Mouse (Mus musculus) activated CD4-positive, CD25-positive, alpha-beta regulatory T cell, adult 4 months (primary cell): Measurements from ENCODE around the gene Sec16a. TPM values are rescaled to one million over a fixed set of nuclear protein-coding genes. Genes with fewer than 3 reads are reported as not detected.

Experiments used
- ATAC-seq: one replicate; pipeline ENCODE4 v1.8.0; 2017
- polyA plus RNA-seq, 2 experiments: library from polyadenylated mRNA; unstranded; fragments of 100-300 nt; shearing (Covaris generic); gene quantifications; one replicate each; pipeline ENCODE4 v1.2.1; 2017

Gene Sec16a
- polyA plus RNA-seq, 2 experiments from 2014 or later, result 22.4 to 23.9 TPM

DNA sequence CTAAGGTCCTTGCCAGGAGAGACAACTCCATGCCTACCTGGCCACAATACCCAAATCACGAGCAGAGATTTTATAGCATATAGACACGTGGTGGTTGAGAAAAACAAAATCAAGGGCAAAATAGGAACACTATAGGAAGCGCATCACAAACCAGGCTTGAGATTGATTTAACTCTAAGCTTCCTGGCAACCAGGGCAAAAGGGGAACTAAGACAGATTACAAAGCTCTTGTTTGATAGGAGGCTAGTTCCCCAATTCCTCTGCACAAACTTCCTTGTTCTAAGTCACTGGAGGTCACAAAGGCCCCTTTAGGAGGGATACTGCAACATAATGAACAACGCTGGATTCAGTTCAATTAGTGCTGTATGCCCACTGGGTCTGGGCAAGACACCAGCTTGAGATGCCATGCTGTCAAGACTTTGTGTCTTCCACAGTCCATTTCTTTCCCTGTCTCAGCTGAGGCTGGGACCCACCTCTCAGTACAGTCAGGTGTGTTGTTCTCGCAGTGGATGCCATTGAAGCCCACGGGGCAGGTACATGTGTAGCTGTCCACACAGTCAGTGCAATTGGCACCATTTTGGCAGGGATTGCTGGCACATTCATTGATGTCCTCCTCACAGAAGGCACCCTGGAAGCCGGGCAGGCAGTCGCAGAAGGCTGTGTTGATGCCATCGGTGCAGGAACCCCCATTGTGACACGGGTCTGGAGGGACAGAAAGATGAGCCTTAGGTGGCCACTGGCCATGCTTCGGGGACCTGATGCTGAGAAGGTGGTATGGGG lies 27.5 kb upstream of the Sec16a start:
- no peak for ATAC-seq

- no peak for ATAC-seq
Observed at GRCm38 (mm10) chr2:26471652-26472285, 26.8 kb upstream of the Sec16a start.

DNA sequence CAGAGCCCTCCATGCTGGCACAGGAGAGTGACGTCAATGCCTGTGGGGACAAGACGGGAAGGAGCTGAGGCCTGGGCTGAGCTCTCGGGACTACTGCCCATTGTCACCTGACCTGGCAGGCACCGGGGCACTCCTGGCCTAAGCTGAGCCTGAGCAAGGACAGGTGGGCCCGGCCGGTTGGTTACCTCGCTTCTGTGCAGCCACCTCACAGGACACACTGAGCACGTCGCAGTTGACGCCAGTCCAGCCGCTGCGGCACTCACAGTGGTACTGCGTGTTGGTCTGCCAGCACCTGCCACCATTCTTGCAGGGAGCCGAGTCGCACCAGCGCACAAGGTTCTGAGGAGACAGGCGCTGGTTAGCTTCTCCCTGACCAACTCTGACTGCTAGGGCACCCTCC lies 26.0 kb upstream of the Sec16a start:
- no peak for ATAC-seq

DNA sequence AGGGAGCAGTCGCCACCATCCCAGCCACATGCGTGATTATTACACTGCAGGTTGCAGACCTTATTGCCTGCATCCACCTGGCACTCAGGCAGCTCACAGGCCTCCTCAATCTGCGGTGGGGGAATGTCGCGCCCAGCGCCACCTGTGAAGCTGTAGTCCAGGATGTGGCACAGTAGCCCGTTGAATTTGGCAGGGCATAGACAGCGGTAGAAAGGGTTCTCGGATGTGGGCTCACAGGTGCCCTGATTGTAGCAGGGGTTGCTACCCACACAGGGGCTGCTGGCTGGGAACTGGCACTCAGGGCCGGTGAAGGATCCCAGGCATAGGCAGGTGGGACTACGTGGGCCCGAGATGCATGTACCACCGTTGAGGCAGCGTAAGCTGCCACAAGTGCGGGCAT lies 23.4 kb upstream of the Sec16a start:
- ATAC-seq, result no peak

GRCm38 (mm10) chr2:26463412-26463811 lies 18.4 kb upstream of the Sec16a start:
- ATAC-seq, result no peak

GRCm38 (mm10) chr2:26462980-26463379 lies 18.0 kb upstream of the Sec16a start:
- no peak for ATAC-seq

DNA sequence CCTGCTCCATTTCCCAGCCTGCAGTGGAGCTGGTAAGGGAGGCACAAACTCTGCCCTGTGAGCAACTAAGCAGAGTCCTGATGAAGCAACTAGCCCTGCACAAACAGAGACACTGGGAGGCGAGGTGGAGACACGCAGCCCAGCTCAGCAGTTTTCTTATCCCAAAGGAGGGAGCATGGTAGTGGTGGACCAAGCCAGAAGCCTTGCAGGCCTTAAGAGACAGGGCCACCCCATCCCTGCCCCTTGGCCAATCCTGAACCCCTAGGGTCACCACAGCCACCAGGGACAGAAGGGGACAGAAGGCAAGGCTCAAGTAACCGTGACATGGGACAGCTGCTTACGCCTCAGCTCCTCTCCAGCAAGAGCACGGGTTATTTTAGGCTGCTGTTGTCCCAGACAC lies 16.7 kb upstream of the Sec16a start:
- no peak for ATAC-seq

DNA sequence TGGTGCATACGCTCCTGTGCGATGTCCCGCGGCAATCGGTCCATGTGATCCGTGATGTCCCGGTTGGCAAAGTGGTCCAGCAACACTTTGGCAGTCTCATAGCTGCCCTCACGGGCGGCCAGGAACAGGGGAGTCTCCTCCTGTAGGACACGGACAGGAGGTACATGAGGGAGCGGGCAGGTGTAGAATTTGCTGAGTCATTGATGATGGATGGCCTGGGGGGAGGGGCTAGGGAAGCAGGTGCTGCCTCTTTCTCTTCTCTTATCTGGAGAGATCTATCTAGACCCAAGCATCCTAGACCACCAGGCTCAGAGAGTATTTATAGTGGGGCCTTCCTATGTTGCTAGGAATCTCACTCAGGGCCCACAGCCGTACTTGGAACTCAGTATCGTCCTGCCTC lies 15.8 kb upstream of the Sec16a start:
- ATAC-seq, result peak; percentile 10

- ATAC-seq, result no peak
Observed at GRCm38 (mm10) chr2:26460097-26460646, 15.2 kb upstream of the Sec16a start.

DNA sequence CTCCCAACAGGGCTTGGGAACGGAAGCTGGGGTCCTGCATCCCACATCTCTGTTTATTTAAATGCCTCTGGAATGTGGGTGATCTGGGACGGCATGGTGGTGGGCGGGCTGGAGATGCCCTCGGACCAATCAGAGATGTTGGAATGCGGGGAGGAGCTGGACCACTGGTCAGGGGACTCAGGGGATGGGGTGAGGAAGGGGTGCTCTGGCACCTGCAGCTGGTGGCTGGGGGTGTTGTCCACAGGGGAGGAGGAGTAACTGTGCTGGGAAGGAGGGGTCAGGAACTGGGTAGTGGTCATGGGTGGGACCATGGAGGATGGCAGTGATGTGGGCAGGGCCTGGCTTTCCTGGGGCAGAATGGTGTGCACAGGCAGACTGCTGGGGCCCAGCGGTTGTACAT lies 14.5 kb upstream of the Sec16a start:
- no peak for ATAC-seq

DNA sequence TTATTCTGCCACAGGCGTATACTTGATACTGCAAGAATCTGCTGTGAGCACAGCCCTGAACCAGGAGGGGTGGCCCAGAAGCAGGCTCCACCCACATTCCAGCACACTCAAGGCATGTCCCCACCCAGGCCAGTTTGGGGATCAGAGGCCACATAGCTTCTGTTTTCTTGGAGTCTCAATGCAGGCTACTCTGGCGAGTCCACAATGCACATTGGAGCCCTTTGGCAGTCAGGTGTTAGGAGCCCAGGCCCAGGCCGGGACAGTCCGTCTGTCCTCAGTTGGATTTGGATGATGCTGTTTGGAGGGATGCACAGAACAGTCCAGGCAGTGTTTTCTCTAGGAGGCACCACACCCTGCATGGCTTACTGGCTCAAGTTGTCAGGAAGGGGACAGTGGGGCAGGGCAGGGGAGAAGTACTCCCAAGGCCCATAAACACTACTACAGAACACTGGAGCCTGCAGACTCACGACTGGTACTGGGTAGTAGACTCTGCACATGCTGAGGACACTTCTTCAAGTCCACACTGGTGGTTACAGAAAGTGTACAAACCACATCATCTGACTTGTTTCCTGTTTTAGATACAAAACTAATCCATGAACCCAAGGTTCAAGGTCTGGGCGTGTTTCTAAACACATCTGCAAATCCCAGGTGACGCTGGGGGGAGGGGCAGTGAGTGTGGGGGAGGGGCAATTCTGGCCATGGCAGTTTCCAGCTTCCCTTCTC lies 13.5 kb upstream of the Sec16a start:
- no peak for ATAC-seq

DNA sequence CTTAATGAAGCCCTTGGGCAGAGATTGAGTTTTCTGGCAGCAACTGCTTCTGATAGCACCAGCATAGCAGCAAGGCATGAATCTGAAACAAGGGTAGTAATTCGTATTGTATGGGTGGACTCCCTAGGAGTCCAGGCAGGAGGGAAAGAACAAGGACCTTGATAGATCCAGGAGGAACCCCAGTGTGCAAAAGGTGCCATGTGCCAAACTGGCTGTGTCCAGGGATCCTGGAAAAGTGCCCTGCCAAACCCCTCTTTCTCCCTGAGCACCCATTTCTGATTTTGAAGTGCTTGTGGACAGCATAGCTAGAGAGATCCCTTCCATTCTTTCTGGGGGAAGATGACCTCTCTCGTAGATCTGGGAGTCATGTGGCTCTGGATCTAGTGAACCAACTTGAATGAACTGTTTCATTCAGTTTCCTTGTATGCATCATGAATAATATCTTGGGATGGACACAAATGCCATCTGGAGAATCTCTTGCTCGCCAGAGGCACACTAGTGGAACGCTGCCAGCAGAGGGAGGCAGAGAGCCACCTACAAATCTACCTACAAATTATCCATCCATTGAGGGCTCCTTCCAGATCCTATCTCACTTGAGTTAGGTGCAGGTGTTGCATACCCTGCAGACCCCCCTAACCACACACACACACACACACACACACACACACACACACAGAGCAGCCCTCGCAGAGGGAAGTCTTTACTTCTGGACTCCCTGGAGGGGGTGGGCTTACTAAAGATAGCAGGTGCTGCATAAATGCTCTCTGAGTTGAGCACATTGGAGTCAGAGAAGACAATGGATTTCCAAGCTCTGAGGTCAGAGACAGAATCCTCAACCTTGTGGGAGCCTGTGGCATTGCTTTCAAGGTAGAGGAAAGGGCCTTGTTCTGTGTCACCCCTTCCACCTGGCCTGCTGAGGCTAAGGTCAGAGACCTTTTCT lies 4.4 kb upstream of the Sec16a start:
- ATAC-seq, result no peak

DNA sequence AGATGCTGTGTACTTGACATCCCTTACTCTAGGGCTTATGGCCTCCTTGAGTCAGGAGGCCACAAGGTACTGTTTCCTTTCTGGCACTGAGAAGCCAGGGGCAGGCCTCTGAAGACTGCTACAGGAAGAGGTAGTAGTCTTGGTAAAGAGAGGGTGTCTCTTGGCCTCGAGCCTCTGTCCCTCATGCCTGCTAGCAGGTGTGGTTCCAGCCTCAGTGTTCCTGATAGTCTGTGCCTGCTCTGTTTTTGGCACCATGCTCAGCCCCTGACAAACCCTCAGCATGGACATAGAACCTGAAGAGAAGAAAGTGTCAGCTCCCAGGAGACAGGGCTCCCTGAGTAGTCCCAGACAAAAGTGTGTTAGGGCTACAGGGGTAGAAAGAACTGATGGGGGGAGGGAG lies 2.4 kb upstream of the Sec16a start:
- no peak for ATAC-seq

DNA sequence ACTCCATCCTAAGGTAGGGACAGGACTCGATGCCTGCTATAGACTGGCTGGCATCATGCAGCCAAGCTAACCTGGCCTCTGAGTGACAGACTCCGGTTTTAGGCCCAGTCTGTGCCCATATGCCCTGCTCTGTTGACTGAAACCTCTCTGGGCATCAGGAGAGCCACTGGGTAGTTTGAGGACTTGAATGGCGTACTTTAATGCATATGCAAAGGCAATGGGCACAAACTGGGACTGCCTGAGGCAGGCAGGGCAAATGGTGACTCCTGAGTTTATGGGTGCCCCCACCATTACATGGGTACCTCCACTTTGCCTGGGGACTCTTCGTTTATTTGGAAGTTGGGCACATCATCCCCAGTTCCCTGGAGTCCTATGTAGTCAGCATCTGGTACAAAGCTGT lies 1.7 kb upstream of the Sec16a start:
- no peak for ATAC-seq

GRCm38 (mm10) chr2:26445666-26446445 lies 840 bp upstream of the Sec16a start:
- ATAC-seq, result peak; percentile 62

DNA sequence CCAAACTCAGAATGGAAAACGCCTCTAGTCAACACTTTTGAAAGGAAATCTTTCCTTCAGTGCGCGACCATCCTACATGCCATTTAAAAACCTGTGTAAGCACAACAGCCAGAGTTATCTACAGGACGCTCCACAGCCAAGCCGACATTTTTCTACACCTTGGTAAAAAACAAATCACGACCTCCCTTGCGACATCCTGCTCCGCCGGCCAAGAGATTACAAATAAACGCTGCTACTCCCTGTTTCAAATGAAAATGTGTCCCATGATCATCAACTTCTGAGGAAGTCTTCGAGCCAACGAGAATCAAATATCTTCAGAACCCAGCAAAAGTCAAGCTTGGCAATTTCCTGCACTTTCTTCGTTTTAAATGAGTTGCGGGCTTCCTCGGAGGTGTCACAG lies 648 bp downstream of the Sec16a start:
- no peak for ATAC-seq

- no peak for ATAC-seq
Observed at GRCm38 (mm10) chr2:26443876-26444275, 1.1 kb downstream of the Sec16a start.

- no peak for ATAC-seq
Observed at GRCm38 (mm10) chr2:26442843-26443242, 2.2 kb downstream of the Sec16a start.

DNA sequence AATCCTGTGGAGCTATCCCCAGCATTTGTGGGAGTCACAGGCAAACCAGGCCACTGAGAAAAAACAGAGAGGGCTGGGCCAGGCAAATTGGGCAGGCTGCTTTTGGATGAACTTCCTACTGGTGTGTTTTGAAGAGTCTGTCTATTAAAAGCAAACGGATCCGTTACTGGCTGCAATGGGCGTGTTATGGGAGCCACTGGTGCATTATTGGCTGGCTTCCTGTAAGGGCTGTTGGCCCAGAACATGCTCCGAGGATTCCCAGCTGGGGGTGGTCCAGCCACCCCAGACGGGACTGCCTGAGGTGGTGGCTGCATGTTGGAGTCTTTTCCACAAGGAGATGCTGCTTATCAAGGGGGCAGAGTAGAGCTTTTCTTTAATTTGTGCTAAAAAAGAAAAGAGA lies 3.3 kb downstream of the Sec16a start:
- no peak for ATAC-seq

DNA sequence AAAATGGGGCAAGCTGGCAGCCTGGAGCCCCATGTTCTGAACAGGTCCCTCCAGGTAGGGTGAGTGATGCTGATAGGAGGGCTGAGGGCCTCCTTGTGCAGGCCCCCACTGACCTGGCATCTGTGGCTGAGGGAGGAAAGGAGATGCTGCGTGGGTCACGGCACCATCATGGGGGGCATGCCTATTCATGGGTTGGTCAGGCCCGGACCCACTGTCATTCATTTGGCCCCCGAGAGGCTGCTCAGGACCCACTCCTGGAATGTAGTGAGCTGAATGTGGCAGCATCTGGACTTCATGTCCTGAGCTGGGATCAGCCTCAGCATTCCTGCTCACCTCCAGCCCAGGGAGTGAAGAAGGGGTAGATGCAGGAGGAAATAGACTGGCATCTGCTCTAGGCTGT lies 3.8 kb downstream of the Sec16a start:
- no peak for ATAC-seq

- ATAC-seq, result no peak
Observed at GRCm38 (mm10) chr2:26439671-26440070, 5.3 kb downstream of the Sec16a start.

DNA sequence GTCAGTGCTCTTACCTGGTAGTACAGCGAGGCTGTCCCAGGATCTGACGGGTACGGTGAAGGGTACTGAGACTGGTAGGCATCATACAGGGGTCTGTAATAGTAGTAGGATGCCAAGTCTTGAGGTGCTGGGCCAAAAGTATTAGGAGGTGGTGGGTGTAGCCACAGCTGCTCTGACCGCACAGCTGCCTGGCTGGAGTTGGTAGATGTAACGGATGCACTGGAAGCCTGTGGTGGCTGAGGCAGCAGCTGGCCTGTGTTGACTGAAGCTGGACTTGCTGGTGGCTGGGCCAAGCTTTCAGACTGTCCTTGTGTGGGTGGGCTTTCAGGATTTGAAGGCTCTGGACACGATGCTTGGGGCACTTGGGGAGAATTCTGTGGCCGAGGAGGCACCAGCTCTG lies 6.6 kb downstream of the Sec16a start:
- no peak for ATAC-seq
